Comparison of ENCODE assay signal across 18 mouse cellular contexts in genomic region chr10:77528634-77529033, GRCm38 (mm10). TPM values are rescaled to one million over a fixed set of nuclear protein-coding genes. Genes with fewer than 3 reads are reported as not detected.
DNase-seq lines count a peak whose midpoint lies in the region; ATAC-seq lines count a peak whose summit lies in the region.
"Had no signal": no experiment of that assay in that cellular context is flagged by ENCODE, and none has a peak within 500 bp of the region (broad histone marks: within the 10 kb centered on the region; RNA-seq: fewer than 3 reads in every experiment).

No protein-coding gene starts in this region.

- DNase-seq in urinary bladder, postnatal 25 days (ENCODE audit: low spot score): peak; percentile 41
- DNase-seq in urinary bladder, adult 2 months (ENCODE audit: low spot score): no peak
- peak; percentile 29 for DNase-seq in large intestine, adult 2 months (ENCODE audit: low read depth, low spot score)
- no peak for DNase-seq in ovary, adult 18-20 months (ENCODE audit: low spot score)
- no peak for DNase-seq in right cerebral cortex, postnatal 4 days
- no peak for DNase-seq in layer of hippocampus, postnatal 36 days
- DNase-seq: adrenal gland, postnatal 25 days; cerebellum, adult 11 months; cerebellum, adult 9-11 months; forebrain, postnatal 0 days; gastrocnemius, postnatal 25 days; heart, adult 2 months; heart, postnatal 4 days; lung, embryonic 14.5 days; right cerebral cortex, postnatal 25 days; thymus, adult 18-20 months; thymus, postnatal 36 days had no signal

- 55% methylated on average over 6 of the region's 6 CpGs for WGBS in large intestine, adult 2 months

- ATAC-seq in monocyte, adult 5-6 weeks (replicated peaks; ENCODE audit: insufficient number of reproducible peaks, low FRiP score, low TSS enrichment, poor library complexity, severe bottlenecking): peak; percentile 49
- ATAC-seq: forebrain, postnatal 0 days had no signal

RNA-seq across cellular contexts. Expression of gene Itgb2, which starts 1.4 kb away (rescaled TPM):
- polyA plus RNA-seq in urinary bladder, adult 2 months (2012; rRNA removed): 16.7 and 19.2 TPM in 2 replicates
- 19.2 and 25.3 TPM in 2 replicates for polyA plus RNA-seq in large intestine, adult 2 months (2012; rRNA removed)
- total RNA-seq in monocyte, adult 5-6 weeks (2017): 1,034 to 1,189 TPM (median 1,065 TPM) in 3 replicates
- total RNA-seq in layer of hippocampus, postnatal 36 days (2021): 1 to 10 TPM; 3.6 TPM

RNA-seq across cellular contexts. Expression of gene Fam207a, which starts 13.0 kb away (rescaled TPM):
- polyA plus RNA-seq in urinary bladder, adult 2 months (2012; rRNA removed): 55.5 and 59.5 TPM in 2 replicates
- polyA plus RNA-seq in large intestine, adult 2 months (2012; rRNA removed): 31.2 and 32.0 TPM in 2 replicates
- 24.9 to 35.4 TPM (median 27.8 TPM) in 3 replicates for total RNA-seq in monocyte, adult 5-6 weeks (2017)
- 10 to 100 TPM; 35.1 to 37.4 TPM for total RNA-seq in layer of hippocampus, postnatal 36 days (2021)

RNA-seq across cellular contexts. Expression of gene Pttg1ip, which starts 52.9 kb away (rescaled TPM):
- 457 and 472 TPM in 2 replicates for polyA plus RNA-seq in urinary bladder, adult 2 months (2012; rRNA removed)
- polyA plus RNA-seq in large intestine, adult 2 months (2012; rRNA removed): 158 and 222 TPM in 2 replicates
- 79.9 to 128 TPM (median 104 TPM) in 3 replicates for total RNA-seq in monocyte, adult 5-6 weeks (2017)
- 10 to 100 TPM; 68.2 to 69.0 TPM for total RNA-seq in layer of hippocampus, postnatal 36 days (2021)

Comparison
In these comparisons a context has a peak if more than half of its experiments do, and no peak if none do; other contexts are left out.
1. DNase-seq: peak in urinary bladder, postnatal 25 days (single experiment) and large intestine, adult 2 months (single experiment); none in urinary bladder, adult 2 months (single experiment), ovary, adult 18-20 months (single experiment), right cerebral cortex, postnatal 4 days (single experiment) and layer of hippocampus, postnatal 36 days (0 of 2).
2. RNA of gene Itgb2, which starts 1.4 kb away (total RNA-seq): 1,034 to 1,189 TPM in monocyte, adult 5-6 weeks; 3.6 TPM in layer of hippocampus, postnatal 36 days; every median in the first group is over 100 times any median in the second.